Mouse (Mus musculus) 3134 (cell line): ENCODE data around the gene Gm10271.

Experiments
- DNase-seq: peaks from one replicate; pipeline ENCODE4 v3.0.0-alpha.2; 2011; ENCODE audit warnings: low spot score; ENCODE audit not compliant: insufficient read length; ENCODE audit errors: extremely low read depth

Gene Gm10271

GRCm38 (mm10) chr10:116972509-116972908, at the start of gene Gm10271:
TSS of gene Gm10271 (minus strand) at chr10:116972609.
- DNase-seq = no peak

GRCm38 (mm10) chr10:117021020-117021754, 48.8 kb upstream of the Gm10271 start:
- DNase-seq = no peak

GRCm38 (mm10) chr10:117018281-117018840, 46.0 kb upstream of the Gm10271 start:
- peak; percentile 42 for DNase-seq

GRCm38 (mm10) chr10:117014565-117014964, 42.2 kb upstream of the Gm10271 start:
- no peak for DNase-seq

- DNase-seq = no peak
Observed at GRCm38 (mm10) chr10:117013689-117014390, 41.4 kb upstream of the Gm10271 start.

- DNase-seq = no peak
Observed at GRCm38 (mm10) chr10:117011047-117011446, 38.6 kb upstream of the Gm10271 start.

GRCm38 (mm10) chr10:117009691-117010090, 37.3 kb upstream of the Gm10271 start:
- DNase-seq = no peak

- no peak for DNase-seq
Observed at GRCm38 (mm10) chr10:117005707-117006464, 33.5 kb upstream of the Gm10271 start.

GRCm38 (mm10) chr10:117004695-117005094, 32.3 kb upstream of the Gm10271 start:
- no peak for DNase-seq

- DNase-seq = no peak
Observed at GRCm38 (mm10) chr10:117000975-117001374, 28.6 kb upstream of the Gm10271 start.

GRCm38 (mm10) chr10:116998716-116999455, 26.5 kb upstream of the Gm10271 start:
- peak; percentile 39 for DNase-seq

- peak; percentile 91 for DNase-seq
Observed at GRCm38 (mm10) chr10:116996236-116996600, 23.8 kb upstream of the Gm10271 start.

- DNase-seq = peak; percentile 51
Observed at GRCm38 (mm10) chr10:116995584-116996235, 23.3 kb upstream of the Gm10271 start.

- no peak for DNase-seq
Observed at GRCm38 (mm10) chr10:116995162-116995561, 22.8 kb upstream of the Gm10271 start.

GRCm38 (mm10) chr10:116993971-116994370, 21.6 kb upstream of the Gm10271 start:
- no peak for DNase-seq

- DNase-seq = no peak
Observed at GRCm38 (mm10) chr10:116986264-116987082, 14.1 kb upstream of the Gm10271 start, which contains the start of gene Best3. TSS of gene Best3 (plus strand) at chr10:116986314.

- DNase-seq = no peak
Observed at GRCm38 (mm10) chr10:116984836-116985235, 12.4 kb upstream of the Gm10271 start.

GRCm38 (mm10) chr10:116982526-116982925, 10.1 kb upstream of the Gm10271 start:
- peak; percentile 80 for DNase-seq

- DNase-seq = peak; percentile 29
Observed at GRCm38 (mm10) chr10:116980888-116981287, 8.5 kb upstream of the Gm10271 start.
